Mouse (Mus musculus): Measurements from ENCODE around the gene Atf7ip2. TPM values are rescaled to one million over a fixed set of nuclear protein-coding genes. Genes with fewer than 3 reads are reported as not detected.
"Not testable (repeated sequence)": the region's sequence is repeated elsewhere in the genome, so short reads cannot be mapped to it uniquely, and the experiment has no call there.

Gene Atf7ip2
- total RNA-seq (2021) = not detected
- long read RNA-seq, experiment 1 = 0 reads
- long read RNA-seq, experiment 2 = 0 reads

GRCm38 (mm10) chr16:10192679-10193506, at the start of gene Atf7ip2:
Gene Atf7ip2, plus strand, starts transcription at chr16:10192712.
- peak; percentile 70 to 80 for DNase-seq (ENCODE audit: low spot score in 2 of 2)

DNA sequence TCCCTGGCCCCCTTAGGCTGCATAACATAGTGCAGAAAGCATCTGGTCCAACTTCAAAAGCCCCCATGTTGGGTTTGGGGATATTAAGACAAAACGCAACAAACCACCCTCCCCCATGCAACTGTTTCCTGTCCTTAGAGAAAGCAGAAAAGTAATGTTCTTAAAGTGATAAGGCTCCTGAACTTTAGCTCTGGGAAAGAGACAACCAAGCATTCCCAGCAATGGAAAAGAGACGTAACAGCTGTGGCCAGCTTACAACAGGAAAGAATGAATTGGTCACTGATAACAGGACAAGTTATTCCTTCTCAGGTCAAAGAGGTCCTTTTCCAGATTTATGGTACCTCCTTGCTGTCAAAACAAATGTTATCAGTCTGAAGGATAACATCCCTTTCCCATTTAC, 49.3 kb upstream of the Atf7ip2 start:
- no peak for DNase-seq (ENCODE audit: low spot score in 2 of 2)

GRCm38 (mm10) chr16:10147401-10147800, 45.1 kb upstream of the Atf7ip2 start:
- DNase-seq (ENCODE audit: low spot score in 2 of 2) = no peak

- no peak for DNase-seq (ENCODE audit: low spot score in 2 of 2)
Measured at GRCm38 (mm10) chr16:10169123-10169905, 23.2 kb upstream of the Atf7ip2 start.

- DNase-seq (ENCODE audit: low spot score in 2 of 2) = no peak
Measured at GRCm38 (mm10) chr16:10170005-10170404, 22.5 kb upstream of the Atf7ip2 start, which contains the start of gene Rpl39l. Gene Rpl39l, plus strand, starts transcription at chr16:10170226.

DNA sequence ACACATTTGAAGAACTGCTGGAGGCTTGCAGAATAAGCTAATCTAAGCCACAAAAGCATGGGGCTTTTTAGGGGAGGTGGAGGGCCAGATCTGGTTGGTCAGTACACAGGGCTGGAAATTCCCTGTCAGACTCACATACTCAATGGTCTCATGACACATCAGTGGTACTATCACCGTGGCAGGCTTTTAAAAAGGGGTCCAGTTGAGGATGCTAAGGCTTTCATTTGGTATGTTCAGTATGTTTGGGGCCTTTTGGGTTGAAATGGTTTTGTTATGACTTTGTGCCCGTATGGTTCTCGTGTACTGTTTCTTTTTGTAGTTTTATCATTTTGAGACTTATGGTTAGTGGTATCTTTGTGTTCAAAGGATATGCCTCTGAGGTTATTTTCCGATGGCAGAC, 21.2 kb upstream of the Atf7ip2 start:
- no peak for DNase-seq (ENCODE audit: low spot score in 2 of 2)

- DNase-seq (ENCODE audit: low spot score in 2 of 2) = no peak
Measured at GRCm38 (mm10) chr16:10172179-10172820, 20.2 kb upstream of the Atf7ip2 start.

GRCm38 (mm10) chr16:10187461-10187860, 5.1 kb upstream of the Atf7ip2 start:
- DNase-seq (ENCODE audit: low spot score in 2 of 2) = not testable (repeated sequence)

DNA sequence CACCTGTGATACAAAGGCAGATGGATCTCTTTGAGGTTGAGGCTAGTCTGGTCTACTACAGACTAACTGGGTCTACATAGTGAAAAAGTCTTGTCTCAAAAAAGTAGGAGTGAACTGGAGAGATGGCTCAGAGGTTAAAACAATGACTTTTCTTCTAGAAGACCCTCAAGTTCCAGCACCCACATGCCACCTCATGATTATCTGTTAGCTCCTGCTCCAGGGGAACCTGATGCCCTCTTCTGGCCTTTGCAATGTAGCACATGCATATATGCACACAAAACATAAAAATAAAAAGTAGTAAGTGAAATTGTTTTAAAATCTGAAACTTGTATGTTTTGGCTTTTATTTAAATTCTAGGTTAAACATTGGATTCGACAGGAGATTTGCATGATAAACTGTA, 16.3 kb downstream of the Atf7ip2 start:
- no peak for DNase-seq (ENCODE audit: low spot score in 2 of 2)

GRCm38 (mm10) chr16:10216366-10216765, 23.9 kb downstream of the Atf7ip2 start:
- DNase-seq (ENCODE audit: low spot score in 2 of 2) = not testable (repeated sequence)

GRCm38 (mm10) chr16:10217020-10217419, 24.5 kb downstream of the Atf7ip2 start:
- not testable (repeated sequence) for DNase-seq (ENCODE audit: low spot score in 2 of 2)

DNA sequence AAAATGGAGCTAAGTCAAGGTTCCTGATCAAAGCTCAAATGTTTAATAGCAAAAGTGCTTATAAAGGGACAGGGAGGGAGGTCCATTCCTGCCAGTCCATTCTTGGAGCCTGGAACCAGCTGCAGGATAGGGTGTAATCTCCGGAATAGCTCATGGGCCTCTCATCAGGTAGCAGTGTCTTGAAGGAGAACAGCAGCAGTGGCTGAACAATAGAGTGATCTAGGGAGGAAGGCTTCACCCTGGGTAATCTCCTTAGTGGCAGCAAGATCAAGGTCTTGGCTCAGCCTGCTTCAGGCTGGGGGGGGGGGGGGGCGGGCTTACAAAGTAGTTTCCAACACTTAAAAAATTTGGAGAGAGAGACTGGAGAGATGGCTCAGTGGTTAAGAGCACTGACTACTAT, 34.8 kb downstream of the Atf7ip2 start:
- DNase-seq (ENCODE audit: low spot score in 2 of 2) = no peak

- no peak for DNase-seq (ENCODE audit: low spot score in 2 of 2)
Measured at GRCm38 (mm10) chr16:10236601-10237000, 44.1 kb downstream of the Atf7ip2 start.

GRCm38 (mm10) chr16:10253993-10254392, 61.5 kb downstream of the Atf7ip2 start:
- DNase-seq (ENCODE audit: low spot score in 2 of 2) = no peak

- peak; percentile 31 to 67 for DNase-seq (ENCODE audit: low spot score in 2 of 2)
Measured at GRCm38 (mm10) chr16:10272256-10272655, 79.7 kb downstream of the Atf7ip2 start.

- DNase-seq (ENCODE audit: low spot score in 2 of 2) = no peak
Measured at GRCm38 (mm10) chr16:10274465-10274864, 82.0 kb downstream of the Atf7ip2 start.

DNA sequence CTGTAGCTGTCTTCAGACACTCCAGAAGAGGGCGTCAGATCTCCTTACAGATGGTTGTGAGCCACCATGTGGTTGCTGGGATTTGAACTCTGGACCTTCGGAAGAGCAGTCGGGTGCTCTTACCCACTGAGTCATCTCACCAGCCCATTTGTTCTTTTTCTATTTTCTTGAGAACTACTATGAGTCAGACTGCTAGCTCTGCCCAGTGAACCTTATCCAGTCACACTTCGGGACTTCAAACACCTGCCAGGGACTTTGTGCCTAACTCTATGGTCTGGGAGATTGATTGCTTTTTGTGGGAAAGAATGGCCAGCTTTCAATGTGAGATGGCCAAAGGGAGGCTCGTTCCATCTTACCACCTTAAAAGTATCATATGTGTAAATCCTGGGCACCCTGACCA, 84.3 kb downstream of the Atf7ip2 start:
- not testable (repeated sequence) for DNase-seq (ENCODE audit: low spot score in 2 of 2)

- peak; percentile 87 to 93 for DNase-seq (ENCODE audit: low spot score in 2 of 2)
Measured at GRCm38 (mm10) chr16:10280286-10280951, 87.9 kb downstream of the Atf7ip2 start.

DNA sequence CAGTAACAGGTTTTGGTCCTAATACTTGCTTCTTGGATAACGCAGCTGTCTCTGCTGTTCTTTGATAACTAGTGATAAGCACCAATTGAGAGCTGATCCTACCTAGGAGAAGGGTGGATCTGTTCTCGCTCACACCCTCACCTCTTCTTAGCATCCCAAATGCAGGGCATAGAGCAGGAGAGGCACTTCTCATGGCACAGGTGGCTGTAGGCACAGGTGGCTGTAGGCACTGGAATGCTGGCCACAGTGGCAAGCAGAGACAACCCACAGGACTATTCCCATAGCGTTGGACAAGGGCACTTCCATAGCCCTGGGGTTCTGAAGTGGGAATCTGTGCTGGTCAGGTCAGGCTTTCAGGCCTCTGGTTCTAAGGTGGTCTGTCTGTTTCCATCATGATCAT, 89.4 kb downstream of the Atf7ip2 start:
- no peak for DNase-seq (ENCODE audit: low spot score in 2 of 2)

DNA sequence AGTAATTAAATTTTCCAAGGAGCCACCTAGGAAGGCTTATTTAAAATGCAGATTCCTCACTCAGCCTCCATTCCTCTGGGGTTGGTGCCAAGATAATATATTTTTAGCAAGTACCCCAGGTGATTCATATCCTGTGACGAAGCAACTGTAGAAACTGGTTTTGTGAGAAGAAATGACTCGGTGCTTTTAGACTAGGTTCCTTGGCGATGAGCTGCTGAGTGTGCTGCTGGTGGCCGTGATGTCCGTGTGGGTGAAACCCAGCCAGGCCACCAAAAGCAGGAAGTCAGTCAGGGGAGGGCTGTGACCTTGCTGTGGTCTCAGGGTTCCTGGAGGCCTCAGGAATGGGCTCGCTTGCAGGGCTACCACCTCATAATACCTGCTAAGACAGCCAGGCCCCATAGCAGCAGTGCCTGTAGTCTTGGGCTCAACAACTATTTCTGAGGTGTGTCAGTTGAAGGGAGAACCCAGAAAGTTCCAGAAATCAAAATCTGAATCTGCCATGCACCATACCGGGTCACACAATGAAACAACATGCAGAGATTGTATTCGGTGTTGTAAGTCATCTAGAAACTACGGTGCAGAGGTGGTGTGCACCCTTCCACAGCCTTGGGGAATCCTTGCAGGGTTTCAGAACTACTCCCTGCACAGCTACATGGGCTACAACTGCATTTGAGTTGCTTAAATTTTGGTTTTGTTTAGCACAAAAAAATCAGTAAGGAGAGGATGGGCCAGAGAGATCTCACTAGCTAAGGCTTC, 94.2 kb downstream of the Atf7ip2 start:
- peak; percentile 12 to 24 for DNase-seq (ENCODE audit: low spot score in 2 of 2)

Measured in left cerebral cortex, adult 18-20 months (tissue).